Mouse (Mus musculus) kidney, adult 11 months (tissue): Measurements from ENCODE around the gene Nipal1.

Source experiments
- DNase-seq: peaks from one replicate; pipeline ENCODE4 v3.0.0; 2022

Gene Nipal1

DNA sequence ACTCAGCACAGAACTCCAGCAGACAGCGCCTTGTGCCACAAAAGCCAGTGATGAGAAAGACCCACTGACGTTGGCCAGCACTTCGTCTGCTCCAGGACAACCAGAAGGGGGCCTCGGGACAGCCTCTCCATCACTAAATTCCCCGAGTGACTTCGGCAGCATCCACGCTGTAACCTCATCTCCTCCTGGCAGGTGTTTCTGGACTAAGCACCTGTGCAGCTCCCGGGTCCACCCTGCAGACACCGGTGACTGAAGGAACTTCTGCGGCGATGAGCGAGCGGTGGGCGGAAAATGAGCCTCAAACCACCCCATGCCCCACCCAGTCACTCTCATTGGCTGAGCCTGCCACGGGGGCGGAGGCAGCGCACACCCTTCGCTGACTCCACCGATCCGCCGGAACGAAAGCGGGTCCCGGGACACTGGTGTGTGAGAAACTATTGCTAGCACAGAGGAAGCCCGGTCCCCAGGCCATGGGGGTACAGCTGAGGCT lies at the start of gene Nipal1:
Gene Nipal1 (plus strand): TSS at position 378 of the 490 bp plus-strand sequence.
- peak; percentile 14 for DNase-seq

DNA sequence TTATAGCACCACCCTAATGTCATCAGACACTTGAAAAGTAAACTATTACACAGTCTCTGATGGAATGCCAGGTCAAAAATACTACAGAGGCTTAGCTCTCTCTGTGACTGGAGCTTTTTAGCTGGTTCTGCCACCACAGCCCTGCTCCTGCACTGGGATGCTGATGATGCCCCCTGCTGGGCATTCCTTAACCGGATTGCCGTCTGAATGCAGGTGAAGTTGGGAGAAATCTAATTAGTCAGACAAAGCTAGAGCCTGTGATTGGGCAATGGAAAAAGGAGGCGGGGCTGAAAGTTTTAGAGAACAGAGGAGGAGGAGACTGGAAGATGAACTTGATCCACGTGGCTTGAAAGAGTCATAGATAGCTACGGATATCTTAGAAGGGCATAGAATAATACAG lies 46.6 kb upstream of the Nipal1 start:
- peak; percentile 74 for DNase-seq

DNA sequence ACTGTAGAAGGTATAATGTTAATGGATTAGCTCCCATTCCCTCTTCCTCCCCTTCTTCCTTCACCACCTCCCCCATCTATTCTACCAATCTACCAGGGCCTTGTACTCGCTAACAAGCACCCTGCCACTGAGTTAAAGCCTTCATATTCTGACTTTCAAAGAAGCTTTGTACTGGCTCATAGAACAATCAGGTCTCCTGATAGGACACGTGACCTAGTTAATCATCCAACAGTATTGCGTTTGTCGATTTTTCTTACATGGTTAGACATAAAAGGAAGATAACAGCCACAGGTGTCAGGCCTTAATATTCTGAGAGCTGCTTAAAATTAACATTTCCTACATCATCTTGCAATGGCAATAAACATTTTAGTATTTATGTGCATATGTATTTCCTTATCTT lies 44.5 kb upstream of the Nipal1 start:
- no peak for DNase-seq

DNA sequence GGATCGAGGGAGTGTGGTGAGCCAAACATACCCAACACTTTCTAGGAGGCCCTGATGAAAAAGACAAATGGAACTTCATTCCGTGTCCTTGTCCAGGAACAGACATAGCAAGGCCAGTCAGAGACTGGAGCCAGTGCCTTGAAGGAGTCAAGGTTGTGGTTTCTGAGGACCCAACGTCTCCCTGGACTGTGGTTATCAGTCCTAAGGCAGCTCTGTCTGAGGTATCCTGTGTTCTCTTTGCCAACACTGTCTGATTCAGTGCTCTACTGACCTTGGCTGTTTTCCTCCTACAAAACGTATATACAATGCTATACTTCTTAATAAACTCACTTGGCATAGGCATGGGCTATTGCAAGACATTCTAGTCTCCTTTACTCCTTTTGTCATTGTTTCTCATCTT lies 30.2 kb upstream of the Nipal1 start:
- DNase-seq = no peak

- no peak for DNase-seq
Observed at GRCm38 (mm10) chr5:72621022-72621421, 26.6 kb upstream of the Nipal1 start.

GRCm38 (mm10) chr5:72630026-72630425 lies 17.6 kb upstream of the Nipal1 start:
- no peak for DNase-seq

DNA sequence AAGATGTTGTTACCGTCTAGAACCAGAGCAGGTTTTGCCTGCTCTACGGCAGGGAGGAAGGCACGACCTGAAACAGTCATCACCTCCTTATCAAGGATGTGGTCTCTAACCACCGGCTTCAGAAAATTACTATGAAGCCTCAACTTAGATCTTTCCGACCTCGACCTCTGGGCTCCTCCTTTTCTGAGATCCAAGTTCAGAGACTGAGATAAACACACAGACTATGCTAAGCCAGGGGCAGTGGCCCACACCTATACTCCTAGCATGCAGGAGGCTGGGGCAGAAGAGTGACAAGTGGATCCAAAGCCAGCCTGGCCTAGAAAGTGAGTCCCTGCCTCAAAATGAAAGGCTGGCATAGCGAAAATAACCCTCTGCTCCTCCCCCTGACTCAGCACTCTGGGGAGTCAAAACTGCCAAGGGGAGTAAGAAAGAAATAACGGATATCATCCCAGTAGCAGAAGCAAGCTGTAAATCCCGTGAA lies 12.8 kb upstream of the Nipal1 start:
- DNase-seq = no peak

GRCm38 (mm10) chr5:72636122-72636521 lies 11.5 kb upstream of the Nipal1 start:
- DNase-seq = no peak

DNA sequence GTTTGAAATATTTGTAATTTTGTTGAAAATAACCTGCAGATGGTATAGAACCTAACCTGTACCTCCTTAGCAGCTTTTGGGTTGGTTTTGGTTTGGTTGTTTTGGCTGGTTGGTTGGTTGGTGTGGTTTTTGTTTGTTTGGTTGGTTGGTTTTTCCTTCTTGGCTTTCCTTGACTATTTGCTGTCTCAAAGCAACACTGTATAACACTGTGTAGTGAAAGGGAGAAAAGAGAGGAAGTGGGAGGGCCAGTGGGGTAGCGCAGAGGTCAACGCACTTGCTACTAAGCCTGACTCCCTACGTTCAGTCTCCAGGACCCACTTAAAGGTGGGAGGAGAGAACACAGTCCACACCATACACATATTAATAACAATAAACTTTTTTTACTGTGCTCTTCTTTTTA lies 11.0 kb upstream of the Nipal1 start:
- no peak for DNase-seq

DNA sequence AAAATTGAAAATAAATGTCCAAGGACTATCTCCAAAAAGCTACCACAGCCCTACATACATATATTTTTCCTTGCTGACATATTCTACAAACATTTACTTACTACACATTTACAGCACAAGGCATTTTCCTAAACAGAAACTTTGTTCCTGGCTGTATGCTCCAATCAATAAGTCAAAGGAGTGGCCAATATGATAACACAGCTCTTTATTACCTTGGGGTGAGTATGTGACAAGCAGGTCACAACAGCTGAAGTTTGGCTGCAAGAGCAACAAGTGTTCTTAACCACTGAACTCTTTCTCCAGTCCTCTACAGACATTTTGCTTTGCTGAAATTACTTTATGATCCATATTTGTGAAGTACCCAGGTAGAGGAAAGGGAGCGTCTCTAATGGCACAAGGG lies 7.5 kb upstream of the Nipal1 start:
- no peak for DNase-seq

DNA sequence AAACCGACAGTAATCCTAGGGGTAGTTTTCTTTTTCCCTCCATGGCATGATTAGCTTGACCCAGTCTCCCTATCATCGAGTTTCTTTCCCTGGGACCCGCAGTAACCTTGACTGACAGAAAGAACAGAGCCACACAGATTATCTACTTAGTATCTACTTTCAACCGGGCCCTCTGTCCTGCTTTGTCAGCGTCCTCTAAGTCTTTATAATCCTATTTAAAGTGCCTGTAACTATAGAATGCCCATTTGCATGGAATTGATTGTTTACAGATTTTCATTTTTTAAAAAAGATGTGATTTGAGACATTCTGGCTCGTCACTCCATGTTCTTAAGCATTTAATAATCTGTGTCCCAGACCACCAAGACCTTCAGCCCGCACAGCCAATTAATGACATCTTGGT lies 3.9 kb upstream of the Nipal1 start:
- DNase-seq = no peak

GRCm38 (mm10) chr5:72644175-72644574 lies 3.4 kb upstream of the Nipal1 start, which contains the start of gene Cnga1:
Gene Cnga1, minus strand, starts transcription at chr5:72644275.
- no peak for DNase-seq

GRCm38 (mm10) chr5:72646131-72646530 lies 1.5 kb upstream of the Nipal1 start:
- no peak for DNase-seq

DNA sequence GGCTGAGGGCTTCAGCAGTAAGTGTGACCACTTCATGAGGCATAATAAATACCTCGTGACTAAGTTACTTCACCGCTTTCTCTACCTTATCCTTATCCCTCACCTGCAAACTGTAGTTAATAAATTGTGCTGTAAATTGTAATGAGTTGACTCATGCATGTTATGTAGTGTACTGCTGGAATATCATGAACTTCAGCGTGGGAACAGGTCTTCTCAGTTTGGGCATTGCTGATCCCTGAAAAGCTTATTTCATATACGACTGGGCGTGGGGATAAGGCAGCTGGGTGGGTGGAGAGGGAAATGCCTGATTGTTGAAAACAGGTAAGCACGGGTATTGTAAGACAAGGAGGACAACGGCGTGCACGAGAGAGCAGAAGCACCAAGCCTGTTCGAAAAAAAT lies 599 bp upstream of the Nipal1 start:
- no peak for DNase-seq

- DNase-seq = no peak
Observed at GRCm38 (mm10) chr5:72647958-72648595, 482 bp downstream of the Nipal1 start.

DNA sequence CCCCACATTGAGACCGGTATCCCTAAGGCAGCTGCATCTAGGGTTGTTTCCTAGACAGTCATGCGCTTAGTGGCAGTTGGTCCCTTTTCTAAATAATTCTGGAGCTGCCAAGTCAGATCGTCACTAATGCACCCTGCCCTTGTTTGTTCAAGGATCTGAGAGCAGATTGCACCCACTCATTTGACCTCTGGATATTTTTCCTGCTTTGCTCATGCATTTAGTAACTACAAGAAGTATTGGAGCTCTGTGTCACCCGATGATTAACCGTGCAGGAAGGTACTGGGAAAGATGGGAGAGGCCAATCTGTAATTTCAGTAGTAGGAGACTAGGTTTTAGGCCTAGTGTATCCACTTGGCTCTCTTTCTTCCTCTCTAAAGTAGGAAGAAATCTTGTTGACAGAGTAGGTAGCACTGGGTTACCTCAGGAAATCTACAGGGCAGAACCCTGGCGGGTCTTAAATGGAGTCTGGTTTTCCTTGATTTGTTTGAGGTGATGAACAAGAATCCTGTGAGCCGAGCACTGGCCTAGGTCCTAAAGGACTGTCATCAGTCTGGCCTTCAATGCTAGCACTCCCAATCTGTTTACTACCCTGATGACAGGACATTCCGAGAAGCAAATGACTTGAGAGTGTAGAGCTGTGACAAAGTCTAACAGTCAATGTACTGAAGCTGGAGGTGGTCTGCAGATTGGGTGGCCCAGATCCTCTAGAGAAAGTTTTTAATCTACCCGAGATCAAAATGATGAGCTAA lies 1.6 kb downstream of the Nipal1 start:
- no peak for DNase-seq

DNA sequence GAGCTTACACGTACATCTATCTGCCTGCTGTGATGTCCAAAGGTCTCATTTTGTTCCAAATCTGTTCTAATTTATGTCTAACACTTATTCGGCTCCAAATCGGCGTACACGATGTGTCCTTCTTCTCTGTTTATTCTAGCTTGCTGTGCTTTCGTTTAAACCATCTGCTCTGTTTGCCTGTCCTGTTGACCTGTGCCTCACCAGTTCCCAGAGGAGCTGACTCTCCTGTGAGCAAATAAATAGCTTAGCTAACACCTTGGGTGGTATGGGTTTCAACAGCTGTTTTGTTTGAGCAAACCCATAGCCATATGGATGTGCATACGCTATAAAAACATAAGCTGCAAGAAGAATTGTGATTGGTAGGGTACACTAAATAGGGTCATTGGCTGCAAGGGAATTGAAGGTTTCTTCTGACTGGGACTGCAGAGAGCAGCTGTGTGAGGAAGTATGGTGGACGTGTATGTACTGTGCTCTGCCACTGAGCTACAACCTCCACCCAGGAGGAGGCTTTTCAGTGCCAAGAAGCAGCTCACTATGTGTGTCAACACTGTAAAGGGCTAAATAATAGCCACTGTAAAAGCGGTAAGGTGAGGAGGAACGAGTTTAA lies 5.6 kb downstream of the Nipal1 start:
- no peak for DNase-seq

GRCm38 (mm10) chr5:72656270-72656791 lies 8.7 kb downstream of the Nipal1 start:
- DNase-seq = no peak

GRCm38 (mm10) chr5:72658375-72658774 lies 10.8 kb downstream of the Nipal1 start:
- DNase-seq = no peak

GRCm38 (mm10) chr5:72661051-72661781 lies 13.6 kb downstream of the Nipal1 start:
- DNase-seq = no peak

DNA sequence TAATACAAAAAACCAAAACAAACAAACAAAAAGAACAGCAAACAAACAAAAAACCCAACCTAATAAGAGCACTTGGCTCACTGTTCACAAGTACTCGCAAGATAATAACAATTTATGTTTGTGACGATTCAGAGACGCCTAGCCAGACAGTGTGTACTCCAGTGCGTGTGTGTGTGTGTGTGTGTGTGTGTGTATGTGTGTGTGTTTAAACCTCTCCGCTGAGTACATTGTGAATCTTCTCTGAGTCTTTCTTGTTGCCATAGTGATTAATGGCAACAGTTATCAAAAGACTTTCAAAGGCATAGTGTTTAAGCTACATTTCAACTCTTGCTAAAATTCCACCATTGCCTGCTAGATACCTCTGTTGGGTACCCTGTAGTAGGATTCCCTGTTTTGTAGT lies 16.5 kb downstream of the Nipal1 start:
- no peak for DNase-seq

DNA sequence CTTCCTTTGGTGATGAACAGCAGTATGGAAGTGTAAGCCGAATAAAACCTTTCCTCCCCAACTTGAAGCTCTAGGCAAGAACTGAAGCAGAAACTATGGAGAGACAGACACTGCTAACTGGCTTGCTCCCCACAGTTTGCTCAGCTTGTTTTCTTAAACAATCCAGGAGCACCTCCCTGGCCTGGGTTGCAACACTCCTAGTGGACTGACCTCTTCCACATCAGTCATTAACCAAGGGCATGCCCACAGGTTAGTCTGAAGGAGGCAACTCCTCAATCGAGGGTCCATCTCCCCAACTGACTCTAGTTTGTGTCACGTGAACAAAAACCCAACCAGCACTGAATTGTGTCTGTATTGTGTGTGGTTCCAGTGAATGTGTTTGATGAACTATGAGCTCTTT lies 17.3 kb downstream of the Nipal1 start:
- DNase-seq = no peak

DNA sequence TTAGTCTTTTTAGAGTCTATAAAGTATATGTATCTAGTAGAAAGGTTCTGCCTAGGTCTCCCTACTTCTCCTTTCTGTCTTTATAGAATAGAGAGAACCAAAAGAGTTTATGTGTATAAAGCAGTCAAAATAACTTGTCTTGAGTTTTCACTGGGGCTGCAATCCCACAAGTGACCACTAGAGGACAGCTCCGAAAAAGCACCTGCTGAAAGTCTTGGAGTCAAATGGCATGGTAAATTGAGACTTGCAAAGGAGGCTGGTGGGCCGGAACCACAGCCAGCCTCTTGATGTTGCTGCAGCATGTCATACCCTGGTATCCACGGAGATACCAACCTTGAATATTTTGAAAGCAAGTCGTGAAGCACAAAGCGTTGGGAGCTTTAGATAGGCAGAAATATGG lies 17.7 kb downstream of the Nipal1 start:
- DNase-seq = no peak
